Mouse (Mus musculus) forebrain, embryonic 14.5 days (tissue): ENCODE results near the gene Gm5089. TPM values are rescaled to one million over a fixed set of nuclear protein-coding genes. Genes with fewer than 3 reads are reported as not detected.

Experiments
- ATAC-seq: fragments of 200-750 bp; cut with Nextera tagmentation; 2 replicates; pipeline ENCODE4 v1.8.0; 2017; ENCODE audit warnings: mild to moderate bottlenecking, moderate library complexity
- DNase-seq: peaks from one replicate; pipeline ENCODE4 v3.0.0-alpha.2; 2015; ENCODE audit warnings: low spot score
- H3K27ac ChIP-seq: fragments of 300-500 bp; sonication (generic); 2 replicates; pipeline ENCODE4 v1.5.1; 2014; ENCODE audit warnings: low read depth, mild to moderate bottlenecking, control low read depth, low read length, moderate library complexity
- H3K27me3 ChIP-seq: fragments of 300-500 bp; sonication (generic); replicated peaks from 2 replicates; pipeline ENCODE4 v1.6.1; 2014; ENCODE audit warnings: low read length, control low read depth, mixed read lengths; ENCODE audit not compliant: control insufficient read depth, insufficient read depth
- H3K36me3 ChIP-seq: fragments of 300-500 bp; sonication (generic); 2 replicates; pipeline ENCODE4 v1.6.1; 2014; ENCODE audit warnings: low read length, control low read depth; ENCODE audit not compliant: control insufficient read depth, insufficient read depth
- H3K4me1 ChIP-seq: fragments of 300-500 bp; sonication (generic); 2 replicates; pipeline ENCODE4 v1.6.1; 2014; ENCODE audit warnings: antibody characterized with exemption, low read length, control low read depth; ENCODE audit not compliant: control insufficient read depth, insufficient read depth
- H3K4me2 ChIP-seq: fragments of 300-500 bp; sonication (generic); 2 replicates; pipeline ENCODE4 v1.6.1; 2014; ENCODE audit warnings: mild to moderate bottlenecking, control low read depth, low read length
- H3K4me3 ChIP-seq: fragments of 300-500 bp; sonication (generic); 2 replicates; pipeline ENCODE4 v1.5.1; 2014; ENCODE audit warnings: low read depth, low read length, control low read depth
- H3K9ac ChIP-seq: fragments of 300-500 bp; sonication (generic); 2 replicates; pipeline ENCODE4 v1.6.1; 2014; ENCODE audit warnings: mild to moderate bottlenecking, low read length, control low read depth, moderate library complexity
- H3K9me3 ChIP-seq: fragments of 300-500 bp; sonication (generic); replicated peaks from 2 replicates; pipeline ENCODE4 v1.6.1; 2016; ENCODE audit warnings: low read length, control low read depth, mixed read lengths; ENCODE audit not compliant: control insufficient read depth
- WGBS: fragments of 180-500 bp; shearing (Covaris S2); extraction: QIAGEN DNeasy Blood & Tissue Kit; methylation state at CpG from one replicate; pipeline ENCODE4 v1.1.7; 2014; 5-methylcytosine and 5-hydroxymethylcytosine counted together
- polyA plus RNA-seq: library from polyadenylated mRNA; unstranded; fragments of >200 nt; fragmentation: Nextera tagmentation; extraction: Ambion mirVana; gene quantifications from 2 replicates; pipeline ENCODE4 v1.2.1, GENCODE M21; 2014

Gene Gm5089
- polyA plus RNA-seq, 1 experiment from 2014 or later: 0.33 TPM

- Histone ChIP-seq H3K9ac (no peak overlapping the region), H3K27me3 (peaks cover 3% of the 10 kb centered on the region; the same call in 1 of the 2 replicates), H3K4me3 (no peak overlapping the region), H3K9me3 (no peaks in the 10 kb centered on the region), H3K4me1 (peaks cover 18% of the 10 kb centered on the region), H3K4me2 (peak overlapping the region; percentile 40; the same call in 1 of the 2 replicates), H3K27ac (peak overlapping the region; percentile 33; the same call in 1 of the 2 replicates), H3K36me3 (no peaks in the 10 kb centered on the region)
- ATAC-seq (no peak), DNase-seq (no peak)
- 64% methylated on average over 3 of the region's 3 CpGs for WGBS
Measured at GRCm38 (mm10) chr14:122385238-122385534, 65.7 kb downstream of the Gm5089 start.

Other genes starting within 250 kb of the Gm5089 start
- 9.5 and 10.9 TPM in 2 replicates for gene Zic5, start 14.6 kb upstream of the Gm5089 start, polyA plus RNA-seq
- 7.3 and 9.8 TPM in 2 replicates for gene Zic2, start 24.3 kb upstream of the Gm5089 start, polyA plus RNA-seq
- 0.32 and 0.55 TPM in 2 replicates for gene Gm10837, start 39.5 kb upstream of the Gm5089 start, polyA plus RNA-seq
- 25.0 and 25.7 TPM in 2 replicates for gene Pcca, start 83.2 kb upstream of the Gm5089 start, polyA plus RNA-seq